Mouse (Mus musculus) MEL (cell line): Measurements from ENCODE around the gene Arid3c. TPM values are rescaled to one million over a fixed set of nuclear protein-coding genes. Genes with fewer than 3 reads are reported as not detected.

Experiments used
- polyA plus RNA-seq, 2 experiments: library from polyadenylated mRNA; stranded (reverse) in 1 of 2; unstranded in 1 of 2; fragments of >175 nt in 1 of 2; fragments of >200 nt in 1 of 2; gene quantifications; 2 replicates each; pipeline versions ENCODE4 v1.2.1 to v1.2.4; 2012; ENCODE audit warnings: low replicate concordance in 2 of 2, low read depth in 1 of 2; ENCODE audit not compliant: insufficient read length in 2 of 2, insufficient read depth in 1 of 2, missing spikeins in 1 of 2
- total RNA-seq: library from RNA; depleted of rRNA; stranded (reverse); fragments of 300-350 nt; gene quantifications from 2 replicates; pipeline ENCODE4 v1.2.3, GENCODE M21; 2012; rRNA removed

Gene Arid3c
- total and polyA plus RNA-seq, 3 experiments: 0.13 TPM; not detected in 2

Other genes with a start within 250 kb of the Arid3c start
- gene AI464131, start 228.1 kb downstream of the Arid3c start, total RNA-seq: 1.2 and 1.5 TPM in 2 replicates
- 1 to 10 TPM in 1 of 2 experiments, not detected in 1; 2.2 TPM for gene AI464131, start 228.1 kb downstream of the Arid3c start, polyA plus RNA-seq
- gene 1110017D15Rik, start 213.8 kb downstream of the Arid3c start, total RNA-seq: not detected in 2 replicates
- gene 1110017D15Rik, start 213.8 kb downstream of the Arid3c start, polyA plus RNA-seq: under 1 TPM in 1 of 2 experiments, not detected in 1; 0.21 TPM
- gene Fam219a, start 161.6 kb downstream of the Arid3c start, total RNA-seq: 0.85 and 1.5 TPM in 2 replicates
- gene Fam219a, start 161.6 kb downstream of the Arid3c start, polyA plus RNA-seq: 1 to 10 TPM in 1 of 2 experiments, not detected in 1; 3.8 TPM
- not detected in 2 replicates for gene Dnaic1, start 161.4 kb downstream of the Arid3c start, total RNA-seq
- not detected for gene Dnaic1, start 161.4 kb downstream of the Arid3c start, polyA plus RNA-seq
- gene Enho, start 90.8 kb downstream of the Arid3c start, total RNA-seq: 0.19 TPM in 1 of 2 replicates, not detected in the other
- gene Enho, start 90.8 kb downstream of the Arid3c start, polyA plus RNA-seq: under 1 TPM in 1 of 2 experiments, not detected in 1; 0.40 TPM
- not detected in 2 replicates for gene Cntfr, start 34.1 kb downstream of the Arid3c start, total RNA-seq
- gene Cntfr, start 34.1 kb downstream of the Arid3c start, polyA plus RNA-seq: not detected
- 42.9 and 66.7 TPM in 2 replicates for gene Il11ra1, start 31.2 kb downstream of the Arid3c start, total RNA-seq
- gene Il11ra1, start 31.2 kb downstream of the Arid3c start, polyA plus RNA-seq: 10 to 100 TPM in 1 of 2 experiments, not detected in 1; 44.4 TPM
- gene Rpp25l, start 17.6 kb downstream of the Arid3c start, total RNA-seq: 50.4 and 63.5 TPM in 2 replicates
- 10 to 100 TPM in 1 of 2 experiments, not detected in 1; 52.0 TPM for gene Rpp25l, start 17.6 kb downstream of the Arid3c start, polyA plus RNA-seq
- gene Dctn3, start 8.0 kb downstream of the Arid3c start, total RNA-seq: 51.8 and 57.7 TPM in 2 replicates
- 10 to 100 TPM in 1 of 2 experiments, not detected in 1; 64.6 TPM for gene Dctn3, start 8.0 kb downstream of the Arid3c start, polyA plus RNA-seq
- gene Galt, start 24.1 kb upstream of the Arid3c start, total RNA-seq: 22.7 and 26.5 TPM in 2 replicates
- 10 to 100 TPM in 1 of 2 experiments, not detected in 1; 31.9 TPM for gene Galt, start 24.1 kb upstream of the Arid3c start, polyA plus RNA-seq
- 59.4 and 80.1 TPM in 2 replicates for gene Sigmar1, start 25.0 kb upstream of the Arid3c start, total RNA-seq
- 100 to 1,000 TPM; 112 to 190 TPM for gene Sigmar1, start 25.0 kb upstream of the Arid3c start, polyA plus RNA-seq
- 4.9 and 6.4 TPM in 2 replicates for gene Ccl27a, start 43.1 kb upstream of the Arid3c start, total RNA-seq
- 10 to 100 TPM in 1 of 2 experiments, not detected in 1; 12.1 TPM for gene Ccl27a, start 43.1 kb upstream of the Arid3c start, polyA plus RNA-seq
- gene Gm21541, start 172.5 kb upstream of the Arid3c start, total RNA-seq: not detected in 2 replicates
- gene Gm21541, start 172.5 kb upstream of the Arid3c start, polyA plus RNA-seq: not detected
- 1.6 and 4.1 TPM in 2 replicates for gene Gm20878, start 210.4 kb upstream of the Arid3c start, total RNA-seq
- 1 to 10 TPM in 1 of 2 experiments, not detected in 1; 5.2 TPM for gene Gm20878, start 210.4 kb upstream of the Arid3c start, polyA plus RNA-seq
- gene Fam205a4, start 234.9 kb upstream of the Arid3c start, total RNA-seq: 0.39 and 0.62 TPM in 2 replicates
- gene Fam205a4, start 234.9 kb upstream of the Arid3c start, polyA plus RNA-seq: under 1 TPM in 1 of 2 experiments, not detected in 1; 0.54 TPM